Mouse (Mus musculus): Measurements from ENCODE around the gene Abr. TPM values are rescaled to one million over a fixed set of nuclear protein-coding genes. Genes with fewer than 3 reads are reported as not detected.
A peak's percentile ranks its signal among the peaks of the same experiment; 100 is the strongest.

Gene Abr
- polyA plus RNA-seq, 1 experiment from 2014 or later: 83.7 TPM

DNA sequence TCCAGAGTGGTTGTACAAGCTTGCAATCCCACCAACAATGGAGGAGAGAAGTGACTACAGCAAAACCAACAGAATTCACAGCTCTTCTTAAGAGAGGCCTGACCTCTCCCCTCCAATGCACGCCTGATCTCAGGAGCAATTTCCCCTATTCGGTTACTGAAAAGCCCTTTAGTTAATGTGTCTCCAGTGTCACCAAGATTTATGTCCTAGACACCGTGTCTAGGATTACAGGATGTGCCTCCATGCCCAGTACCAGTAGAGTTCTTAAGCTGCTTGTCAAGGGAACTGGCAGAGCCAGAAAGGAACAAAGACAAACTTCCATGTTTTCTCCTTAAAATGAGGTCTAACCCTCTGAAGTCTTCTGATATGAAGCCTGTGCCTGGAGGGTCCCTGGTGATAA is 36.0 kb downstream of the Abr start:
- Histone ChIP-seq H3K4me1 (replicated peaks) (no peaks in the 10 kb centered on the region), H3K4me2 (no peak overlapping the region), H3K27me3 (no peaks in the 10 kb centered on the region), H3K9ac (no peak overlapping the region), H3K27ac (replicated peaks) (no peak overlapping the region), H3K36me3 (no peaks in the 10 kb centered on the region), H3K4me3 (no peak overlapping the region), H3K9me3 (no peaks in the 10 kb centered on the region)
- ATAC-seq (ENCODE audit: low read depth): no peak
- WGBS: 5% methylated on average over 3 of the region's 3 CpGs

GRCm38 (mm10) chr11:76577588-76578257 is 44.4 kb downstream of the Abr start:
- H3K27ac ChIP-seq (replicated peaks): no peak overlapping the region
- no peaks in the 10 kb centered on the region for H3K9me3 ChIP-seq
- no peaks in the 10 kb centered on the region for H3K27me3 ChIP-seq
- no peak overlapping the region for H3K4me3 ChIP-seq
- 0 out of 2 replicates have a peak, but pooled peaks cover 7% of the 10 kb centered on the region for H3K4me1 ChIP-seq (replicated peaks)
- ATAC-seq (ENCODE audit: low read depth): peak; percentile 53; the same call in 1 of the 2 replicates
- 37% methylated on average over 12 of the region's 12 CpGs for WGBS
- H3K9ac ChIP-seq: no peak overlapping the region
- no peaks in the 10 kb centered on the region for H3K36me3 ChIP-seq
- H3K4me2 ChIP-seq: no peak overlapping the region

GRCm38 (mm10) chr11:76572820-76573385 is 49.2 kb downstream of the Abr start:
- ATAC-seq (ENCODE audit: low read depth): no peak
- H3K27me3 ChIP-seq: peaks cover 6% of the 10 kb centered on the region; the same call in 1 of the 2 replicates
- no peak overlapping the region for H3K9ac ChIP-seq
- no peak overlapping the region for H3K27ac ChIP-seq (replicated peaks)
- no peaks in the 10 kb centered on the region for H3K9me3 ChIP-seq
- 85% methylated on average over 6 of the region's 6 CpGs for WGBS
- no peaks in the 10 kb centered on the region for H3K36me3 ChIP-seq
- H3K4me3 ChIP-seq: no peak overlapping the region
- H3K4me2 ChIP-seq: no peak overlapping the region
- peaks cover 37% of the 10 kb centered on the region for H3K4me1 ChIP-seq (replicated peaks)

DNA sequence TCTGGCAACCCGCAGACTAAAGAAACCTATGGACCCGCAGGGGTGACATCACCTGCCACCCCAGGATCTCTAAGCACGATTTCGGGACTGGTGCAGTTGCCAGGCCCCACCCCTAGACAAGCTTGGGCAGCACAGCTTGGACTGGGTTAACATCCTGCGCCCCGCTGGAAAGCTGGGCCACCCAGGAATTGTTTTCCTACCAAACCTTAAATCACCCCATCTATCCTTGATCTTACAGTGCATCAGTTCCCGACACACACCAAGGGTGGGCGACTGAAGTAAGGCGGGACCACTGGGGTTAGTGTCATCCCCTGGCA is 50.5 kb downstream of the Abr start:
- Histone ChIP-seq H3K4me3 (peak overlapping the region; percentile 68), H3K27me3 (peaks cover 6% of the 10 kb centered on the region; the same call in 1 of the 2 replicates), H3K27ac (replicated peaks) (no peak overlapping the region; the same call in 1 of the 2 replicates), H3K4me2 (peak overlapping the region; percentile 99), H3K9ac (peak overlapping the region; percentile 85), H3K4me1 (replicated peaks) (peaks cover 46% of the 10 kb centered on the region), H3K36me3 (no peaks in the 10 kb centered on the region), H3K9me3 (no peaks in the 10 kb centered on the region)
- WGBS: 2% methylated on average over 9 of the region's 9 CpGs
- ATAC-seq (ENCODE audit: low read depth): peak; percentile 55

DNA sequence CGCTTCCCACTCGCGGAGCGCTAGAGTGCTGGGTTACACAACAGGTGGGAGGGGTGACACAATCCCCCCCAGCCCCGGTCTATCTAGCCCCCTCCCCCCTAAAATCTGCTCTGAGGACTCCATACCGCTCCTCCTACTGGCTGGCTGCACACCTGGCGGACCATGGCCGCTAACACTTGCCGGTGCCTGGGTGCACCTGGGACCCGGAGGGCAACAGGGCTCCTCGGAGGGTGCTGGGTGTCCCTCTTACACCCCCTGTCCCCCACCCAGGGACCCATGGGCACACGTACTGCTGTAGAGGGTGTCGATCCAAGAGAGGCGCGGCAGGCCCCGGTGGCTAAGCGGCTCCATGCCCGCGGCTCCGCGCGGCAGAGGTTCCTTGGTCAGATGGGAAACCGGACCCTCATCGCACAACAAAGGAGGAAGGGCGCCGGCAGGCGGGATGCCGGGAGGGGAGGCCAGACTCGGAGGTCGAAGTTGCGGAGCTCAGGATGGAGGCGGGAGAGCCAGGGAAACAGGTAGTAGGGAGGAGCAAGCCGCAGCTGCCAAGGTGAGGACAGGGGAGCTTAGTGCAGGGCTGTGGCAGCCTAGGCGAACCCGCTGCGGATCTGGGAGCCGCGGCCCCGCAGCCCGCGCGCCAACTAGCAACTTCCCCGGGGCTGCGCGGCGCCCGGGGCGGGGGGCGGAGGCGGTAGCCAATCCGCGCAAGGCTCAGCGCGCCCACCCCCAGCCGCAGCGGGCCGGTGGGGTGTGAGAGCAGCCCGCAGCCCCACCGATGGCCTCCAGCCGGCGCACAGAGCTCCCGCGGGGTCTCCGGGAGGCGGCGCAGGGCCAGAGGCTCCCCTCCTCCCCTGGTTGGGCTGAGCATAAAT is 51.1 kb downstream of the Abr start:
- Histone ChIP-seq H3K9ac (peak overlapping the region; percentile 85), H3K27ac (replicated peaks) (no peak overlapping the region; the same call in 1 of the 2 replicates), H3K4me3 (peak overlapping the region; percentile 68), H3K4me1 (replicated peaks) (peaks cover 51% of the 10 kb centered on the region), H3K4me2 (peak overlapping the region; percentile 99), H3K27me3 (peaks cover 6% of the 10 kb centered on the region; the same call in 1 of the 2 replicates), H3K9me3 (no peaks in the 10 kb centered on the region), H3K36me3 (no peaks in the 10 kb centered on the region)
- WGBS: under 1% methylated on average over 66 of the region's 66 CpGs
- ATAC-seq (ENCODE audit: low read depth): peak; percentile 77

GRCm38 (mm10) chr11:76570201-76570731 is 51.8 kb downstream of the Abr start:
- Histone ChIP-seq H3K4me3 (peak overlapping the region; percentile 68), H3K9ac (peak overlapping the region; percentile 85), H3K4me1 (replicated peaks) (peaks cover 55% of the 10 kb centered on the region), H3K27ac (replicated peaks) (no peak overlapping the region), H3K4me2 (peak overlapping the region; percentile 99), H3K36me3 (no peaks in the 10 kb centered on the region), H3K27me3 (peaks cover 6% of the 10 kb centered on the region; the same call in 1 of the 2 replicates), H3K9me3 (no peaks in the 10 kb centered on the region)
- 4% methylated on average over 10 of the region's 10 CpGs for WGBS
- no peak for ATAC-seq (ENCODE audit: low read depth)

DNA sequence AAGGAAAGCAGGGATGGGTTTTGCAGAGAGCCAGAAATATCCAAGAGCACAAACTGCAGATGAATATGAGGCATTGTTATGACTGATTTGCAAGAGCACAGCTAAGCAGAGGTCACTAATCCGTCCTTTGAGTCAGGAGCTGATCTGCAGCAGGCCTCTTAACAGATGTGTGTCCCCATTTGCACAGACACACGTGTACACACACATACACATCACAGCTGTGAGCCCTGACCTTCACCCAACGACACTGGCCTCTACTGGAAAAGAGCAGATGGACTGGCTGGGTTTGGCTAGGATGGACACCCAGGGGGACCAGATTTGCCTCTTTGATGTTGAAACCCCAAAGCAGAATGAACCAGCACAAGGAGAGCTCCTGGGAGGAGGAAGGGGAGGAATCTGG is 52.7 kb downstream of the Abr start:
- 51% methylated on average over 3 of the region's 3 CpGs for WGBS
- Histone ChIP-seq H3K27ac (replicated peaks) (0 out of 2 replicates have a peak overlapping the region, but pooled peaks have one; percentile 5), H3K9me3 (no peaks in the 10 kb centered on the region), H3K36me3 (no peaks in the 10 kb centered on the region), H3K9ac (peak overlapping the region; percentile 85), H3K4me3 (peak overlapping the region; percentile 68), H3K27me3 (peaks cover 6% of the 10 kb centered on the region; the same call in 1 of the 2 replicates), H3K4me2 (peak overlapping the region; percentile 99), H3K4me1 (replicated peaks) (peaks cover 60% of the 10 kb centered on the region)
- ATAC-seq (ENCODE audit: low read depth): no peak

- no peak overlapping the region for H3K4me3 ChIP-seq
- H3K9me3 ChIP-seq: no peaks in the 10 kb centered on the region
- H3K4me1 ChIP-seq (replicated peaks): peaks cover 67% of the 10 kb centered on the region
- H3K9ac ChIP-seq: no peak overlapping the region
- 54% methylated on average over 3 of the region's 3 CpGs for WGBS
- H3K27me3 ChIP-seq: peaks cover 6% of the 10 kb centered on the region; the same call in 1 of the 2 replicates
- H3K27ac ChIP-seq (replicated peaks): no peak overlapping the region; the same call in 1 of the 2 replicates
- no peaks in the 10 kb centered on the region for H3K36me3 ChIP-seq
- H3K4me2 ChIP-seq: no peak overlapping the region
- ATAC-seq (ENCODE audit: low read depth): no peak
Measured at GRCm38 (mm10) chr11:76566081-76566480, 56.0 kb downstream of the Abr start.

DNA sequence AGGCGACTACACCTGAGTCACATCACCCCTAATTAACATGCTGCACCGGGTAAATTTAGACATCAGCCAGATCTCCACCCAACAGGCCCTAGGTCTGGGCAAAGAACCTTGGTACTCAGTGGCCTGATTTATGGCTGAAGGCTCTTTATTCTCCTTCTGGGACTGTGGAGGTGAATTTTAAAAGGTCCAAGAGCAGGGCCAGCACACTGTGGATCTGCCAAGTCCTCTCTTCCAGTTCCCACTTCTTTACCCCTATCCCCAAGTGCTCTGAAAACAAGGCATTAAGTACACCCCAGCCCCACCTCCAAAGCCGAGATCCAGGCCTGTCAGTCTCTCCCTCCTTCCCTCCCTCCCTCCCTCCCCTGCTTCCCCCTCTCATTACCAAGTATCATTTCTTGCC is 59.5 kb downstream of the Abr start:
- no peak for ATAC-seq (ENCODE audit: low read depth)
- peaks cover 43% of the 10 kb centered on the region for H3K4me1 ChIP-seq (replicated peaks)
- no peaks in the 10 kb centered on the region for H3K27me3 ChIP-seq
- H3K4me2 ChIP-seq: no peak overlapping the region
- WGBS: 20% methylated on average over 3 of the region's 3 CpGs
- no peak overlapping the region for H3K9ac ChIP-seq
- no peak overlapping the region for H3K27ac ChIP-seq (replicated peaks)
- H3K4me3 ChIP-seq: no peak overlapping the region
- no peaks in the 10 kb centered on the region for H3K36me3 ChIP-seq
- no peaks in the 10 kb centered on the region for H3K9me3 ChIP-seq

DNA sequence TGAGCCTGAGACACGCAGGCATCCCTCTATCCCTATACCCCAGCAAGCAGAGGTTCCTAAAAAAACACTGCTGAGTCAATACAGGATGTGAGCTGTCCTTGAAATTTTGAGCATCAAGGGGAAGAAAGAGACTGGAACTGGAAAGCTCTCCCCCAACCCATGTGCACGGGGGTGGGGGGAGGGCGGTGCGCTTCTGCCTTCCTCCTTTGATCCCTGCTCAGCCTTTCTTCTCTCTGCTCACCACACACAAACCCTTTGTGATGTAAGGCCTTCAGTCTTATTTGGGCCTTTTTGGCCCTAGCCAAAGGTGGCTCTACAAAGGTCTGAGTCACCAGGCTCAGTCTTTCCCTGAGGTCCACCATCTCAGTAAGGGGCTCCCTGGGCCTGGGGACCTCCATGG is 59.9 kb downstream of the Abr start:
- Histone ChIP-seq H3K27ac (replicated peaks) (no peak overlapping the region), H3K9ac (no peak overlapping the region), H3K36me3 (no peaks in the 10 kb centered on the region), H3K4me3 (no peak overlapping the region), H3K4me2 (no peak overlapping the region), H3K27me3 (no peaks in the 10 kb centered on the region), H3K4me1 (replicated peaks) (peaks cover 39% of the 10 kb centered on the region), H3K9me3 (no peaks in the 10 kb centered on the region)
- 29% methylated on average over 4 of the region's 4 CpGs for WGBS
- no peak for ATAC-seq (ENCODE audit: low read depth)

GRCm38 (mm10) chr11:76557837-76558236 is 64.3 kb downstream of the Abr start:
- peaks cover 17% of the 10 kb centered on the region for H3K4me1 ChIP-seq (replicated peaks)

More at GRCm38 (mm10) chr11:76557837-76558236, 64.3 kb downstream of the Abr start:
- Histone ChIP-seq H3K36me3 (no peaks in the 10 kb centered on the region), H3K4me2 (no peak overlapping the region), H3K27me3 (no peaks in the 10 kb centered on the region), H3K27ac (replicated peaks) (no peak overlapping the region), H3K9ac (no peak overlapping the region), H3K9me3 (no peaks in the 10 kb centered on the region), H3K4me3 (no peak overlapping the region)
- WGBS: 46% methylated on average over 4 of the region's 4 CpGs
- ATAC-seq (ENCODE audit: low read depth): peak; percentile 53
